25 mouse cellular contexts compared by ENCODE assay signal in the genomic region with DNA sequence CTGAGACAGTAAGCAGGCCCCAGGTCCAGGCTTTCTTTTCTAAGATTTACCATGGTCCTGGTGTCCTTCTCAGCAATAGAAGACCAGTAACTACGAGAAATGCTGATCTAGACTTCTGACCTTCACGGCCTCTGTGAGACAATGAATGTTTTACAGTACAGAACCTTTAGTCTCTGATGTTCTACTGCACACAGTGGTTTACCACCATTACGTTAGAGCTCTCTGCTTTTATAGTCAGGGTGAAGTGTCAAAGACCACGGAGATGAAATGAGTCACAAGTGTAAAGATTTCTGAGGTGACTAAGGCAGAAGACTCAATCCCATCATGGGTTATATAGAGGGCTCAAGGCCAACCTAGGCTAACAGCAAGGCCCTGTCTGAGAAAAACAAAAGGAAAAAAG. TPM values are rescaled to one million over a fixed set of nuclear protein-coding genes. Genes with fewer than 3 reads are reported as not detected.
"Had no signal": no experiment of that assay in that cellular context is flagged by ENCODE, and none has a peak within 500 bp of the region (broad histone marks: within the 10 kb centered on the region; RNA-seq: fewer than 3 reads in every experiment).

No protein-coding gene starts in this region.

- ATAC-seq: hindbrain, postnatal 0 days; inflammation-experienced regulatory T-cells, adult 6 months; intestine, embryonic 16.5 days; liver, embryonic 12.5 days had no signal

- H3K9me3 ChIP-seq: heart, embryonic 13.5 days; heart, embryonic 15.5 days; hindbrain, embryonic 10.5 days; hindbrain, embryonic 12.5 days; hindbrain, embryonic 15.5 days; limb, embryonic 13.5 days; limb, embryonic 15.5 days; liver, embryonic 12.5 days had no signal

- H3K4me1 ChIP-seq: heart, embryonic 13.5 days; heart, embryonic 15.5 days; hindbrain, embryonic 10.5 days; hindbrain, embryonic 12.5 days; hindbrain, embryonic 15.5 days; limb, embryonic 13.5 days; limb, embryonic 15.5 days; liver, embryonic 12.5 days had no signal

- DNase-seq: gastrocnemius, postnatal 14 days; gastrocnemius, postnatal 36 days; heart, adult 2 months; heart, postnatal 14 days; heart, postnatal 4 days; kidney, adult 18-20 months; kidney, adult 8-10 months; kidney, postnatal 10 days; kidney, postnatal 25 days; kidney, postnatal 4 days; layer of hippocampus, adult 9-11 months; left cerebral cortex, postnatal 4 days had no signal

- H3K27me3 ChIP-seq: heart, embryonic 13.5 days; heart, embryonic 15.5 days; hindbrain, embryonic 12.5 days; hindbrain, embryonic 15.5 days; limb, embryonic 13.5 days; limb, embryonic 15.5 days; liver, embryonic 12.5 days had no signal

- H3K27ac ChIP-seq: heart, adult 2 months; heart, embryonic 13.5 days; heart, embryonic 15.5 days; hindbrain, embryonic 10.5 days; hindbrain, embryonic 12.5 days; hindbrain, embryonic 15.5 days; hindbrain, postnatal 0 days; limb, embryonic 13.5 days; limb, embryonic 15.5 days; liver, embryonic 12.5 days; liver, embryonic 14.5 days had no signal

- H3K4me2 ChIP-seq: heart, embryonic 11.5 days; heart, embryonic 13.5 days; heart, embryonic 15.5 days; hindbrain, embryonic 12.5 days; hindbrain, embryonic 15.5 days; limb, embryonic 13.5 days; limb, embryonic 15.5 days; liver, embryonic 12.5 days had no signal

- H3K9ac ChIP-seq: heart, embryonic 13.5 days; heart, embryonic 15.5 days; hindbrain, embryonic 12.5 days; hindbrain, embryonic 15.5 days; limb, embryonic 13.5 days; limb, embryonic 15.5 days; liver, embryonic 12.5 days; liver, embryonic 14.5 days had no signal

- H3K4me3 ChIP-seq: heart, adult 2 months; heart, embryonic 13.5 days; heart, embryonic 15.5 days; hindbrain, embryonic 10.5 days; hindbrain, embryonic 12.5 days; hindbrain, embryonic 15.5 days; limb, embryonic 13.5 days; limb, embryonic 15.5 days; liver, embryonic 12.5 days had no signal

RNA-seq across cellular contexts. Expression of gene Cdkl4, which starts 54.7 kb away (rescaled TPM):
- total RNA-seq: gastrocnemius, postnatal 36 days had no signal
- polyA plus RNA-seq: heart, embryonic 11.5 days; heart, embryonic 13.5 days had no signal
